Mouse (Mus musculus): Measurements from ENCODE around the gene Mboat7.

Mboat7 gene

DNA sequence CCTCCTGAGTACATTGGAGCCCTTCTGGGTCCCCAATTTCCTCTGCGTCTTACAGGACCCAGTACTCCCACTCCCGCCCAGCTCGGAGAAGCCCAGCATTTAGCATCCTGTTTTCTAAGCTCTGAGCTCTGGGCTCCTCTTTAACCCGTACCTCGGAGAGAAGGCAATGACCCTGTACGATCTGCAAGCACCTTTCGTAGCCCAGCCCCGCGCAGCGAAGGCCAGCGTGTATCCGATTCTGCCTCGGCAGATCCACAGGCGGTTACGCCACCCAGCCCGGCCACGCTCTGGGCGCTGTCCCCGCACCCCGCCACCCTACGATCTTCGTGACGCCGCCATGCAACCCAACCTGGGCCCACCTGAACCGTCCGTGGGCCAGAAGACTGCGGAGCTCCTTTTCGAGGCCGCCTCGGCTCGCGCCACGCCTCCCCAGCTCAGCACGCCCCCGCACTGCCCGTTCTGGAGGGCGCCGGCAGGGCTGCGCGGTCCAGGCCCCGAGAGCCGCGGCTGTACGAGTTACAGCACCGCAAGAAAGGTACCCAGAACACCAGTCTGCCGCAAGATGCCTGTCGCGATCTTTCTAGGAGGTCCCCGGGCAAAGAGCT is 839 bp downstream of the Mboat7 start, which contains the start of gene Tsen34:
Gene Tsen34 (plus strand): TSS at position 482 of the 605 bp plus-strand sequence.
- DNase-seq: no peak

DNA sequence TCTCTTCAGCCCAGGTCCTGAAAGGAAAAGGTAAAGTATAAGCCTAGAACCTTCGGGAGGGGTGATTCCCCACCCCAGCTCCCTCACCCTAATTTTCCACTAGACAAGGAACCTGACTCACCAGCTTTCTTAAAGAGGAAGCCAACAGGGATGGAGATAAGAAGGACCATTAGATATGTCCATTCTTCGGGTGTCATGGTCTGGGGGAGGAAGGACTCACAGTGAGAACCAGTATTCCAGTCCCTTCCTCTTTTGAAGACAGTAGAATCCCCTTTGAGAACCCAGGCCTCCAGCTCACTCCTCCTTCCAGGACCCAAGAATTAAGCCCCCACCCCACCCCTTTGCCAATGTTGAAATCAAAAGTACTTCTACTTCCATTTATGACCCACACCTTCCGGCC is 1.4 kb downstream of the Mboat7 start:
- DNase-seq: no peak

DNA sequence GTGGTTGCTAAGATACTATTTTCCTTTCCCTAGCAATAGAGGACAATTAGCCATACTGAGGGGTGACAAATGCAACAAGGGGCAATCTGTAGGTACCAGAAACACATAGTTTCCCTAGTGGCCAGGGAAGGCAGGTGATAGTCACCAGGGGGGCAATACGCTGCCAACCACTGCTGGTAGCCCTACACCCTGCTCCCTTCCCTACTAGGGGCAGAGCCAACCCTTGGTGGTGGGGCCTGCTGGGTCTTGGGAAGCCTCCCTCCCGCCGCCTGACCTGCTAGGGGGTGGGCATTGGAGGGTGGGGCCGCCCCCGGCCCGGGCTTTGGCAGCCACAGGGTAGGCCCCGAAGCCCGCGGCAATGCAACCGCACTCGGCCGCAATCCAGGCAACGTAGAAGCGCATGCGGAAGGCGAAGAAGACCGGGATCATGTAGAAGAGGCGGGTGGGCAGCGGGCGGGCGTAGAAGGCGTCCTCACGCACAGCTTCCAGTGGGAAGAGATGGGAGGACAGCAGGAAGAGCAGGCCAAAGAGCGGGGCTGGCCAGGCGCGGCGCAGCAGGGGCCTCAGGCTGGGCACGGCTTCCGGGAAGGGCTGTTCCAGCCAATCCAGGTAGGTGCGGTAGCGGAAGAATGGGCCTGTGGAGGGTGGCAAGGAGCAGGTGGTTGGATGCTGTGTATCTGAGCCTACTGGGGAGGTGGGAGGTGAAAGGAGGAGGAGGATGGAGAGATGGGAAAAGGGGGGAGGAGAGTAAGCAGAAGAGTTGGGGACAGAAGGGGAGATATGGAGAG is 7.7 kb downstream of the Mboat7 start:
- no peak for DNase-seq

DNA sequence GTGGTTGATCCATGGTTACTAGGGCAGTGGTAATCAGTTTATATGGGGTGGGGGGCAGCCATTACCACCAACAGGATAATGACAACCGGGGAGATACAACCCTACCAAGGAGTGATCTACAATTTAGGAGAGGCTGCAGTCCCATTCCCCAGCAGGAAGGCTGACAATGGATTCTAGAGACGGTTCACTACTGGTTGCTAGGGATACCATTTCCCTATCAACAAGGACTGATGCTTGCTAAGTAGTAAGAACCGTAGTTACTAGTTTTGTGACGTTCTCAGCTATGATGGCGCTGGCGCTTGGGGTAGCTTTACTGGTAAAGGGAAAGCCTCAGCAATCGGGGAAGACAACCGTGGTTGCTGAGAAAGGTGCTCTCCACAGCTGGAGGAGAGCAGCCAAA is 8.6 kb downstream of the Mboat7 start:
- no peak for DNase-seq

DNA sequence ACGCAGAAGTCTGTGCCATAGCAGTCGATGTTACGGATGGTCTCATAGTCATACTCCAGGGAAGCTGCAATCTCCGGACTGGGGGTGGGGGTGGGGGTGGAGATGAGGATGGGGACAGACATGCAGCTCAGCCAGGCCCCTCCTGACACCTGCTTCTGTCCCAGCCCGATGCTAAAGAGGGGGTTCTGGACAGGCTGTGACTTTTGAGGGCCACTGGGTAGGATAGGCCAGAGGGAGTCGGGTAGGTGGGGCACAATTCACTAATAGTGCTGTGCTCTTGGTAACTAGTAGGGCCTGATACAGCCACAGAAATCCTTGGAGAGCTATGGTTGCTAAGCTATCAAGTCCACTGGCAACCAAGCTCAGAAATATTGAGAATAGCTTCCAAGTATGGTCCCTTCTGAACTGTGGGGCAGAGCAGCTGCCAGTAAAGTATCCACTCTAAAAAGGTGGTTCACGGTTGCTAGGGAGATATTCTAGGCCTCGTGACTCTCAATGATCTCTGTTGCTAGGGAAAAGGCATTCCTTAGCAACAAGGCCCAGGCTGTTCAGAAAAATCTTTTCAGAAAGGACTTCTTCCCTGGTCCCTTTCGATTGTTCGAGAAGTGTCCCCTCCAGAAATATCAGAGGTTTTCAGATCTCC is 9.3 kb downstream of the Mboat7 start:
- no peak for DNase-seq

DNA sequence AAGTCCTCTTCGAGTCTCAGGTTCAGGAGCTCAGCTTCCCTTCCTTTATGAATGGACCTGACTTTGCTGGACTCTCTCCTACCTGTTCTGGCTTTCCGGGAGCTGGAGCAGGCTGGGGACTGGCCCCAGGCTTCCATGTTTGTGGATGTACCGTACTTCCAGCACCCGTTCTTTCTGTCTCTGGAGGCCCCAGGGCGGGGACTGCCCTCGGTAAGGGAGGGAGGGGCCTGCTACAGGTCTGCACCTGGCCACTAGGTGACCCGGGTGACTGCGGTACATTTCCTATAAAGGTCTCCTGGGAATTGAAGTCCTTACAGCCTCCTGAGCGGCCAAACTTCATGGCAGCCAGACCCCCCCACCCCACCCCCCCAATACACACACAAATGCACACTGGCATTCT is 16.0 kb downstream of the Mboat7 start, which contains the start of gene Tmc4:
Gene Tmc4 (minus strand): TSS at position 212 of the 400 bp plus-strand sequence.
- peak; percentile 70 to 83 for DNase-seq

DNA sequence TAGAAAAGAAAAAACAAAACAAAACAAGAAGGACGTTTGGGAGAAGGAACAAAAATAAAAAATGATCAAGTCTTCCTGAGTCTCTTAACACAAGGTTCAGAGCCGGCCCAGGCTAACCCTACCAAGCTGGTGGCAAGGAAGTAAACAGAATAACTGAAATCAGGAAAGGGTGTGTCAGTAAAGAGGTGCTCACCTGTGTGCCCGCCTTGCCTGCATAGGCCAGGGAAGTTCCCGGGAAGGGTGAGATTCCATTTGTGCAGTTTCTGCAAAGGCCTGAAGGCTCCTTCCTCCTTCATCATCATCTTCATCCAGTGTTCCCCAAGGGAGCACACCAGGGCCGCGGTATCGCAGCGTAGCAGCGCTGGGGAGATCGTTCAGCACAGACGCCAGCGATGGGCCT is 17.0 kb downstream of the Mboat7 start:
- DNase-seq: peak in 1 of 2 experiments; percentile 19

DNA sequence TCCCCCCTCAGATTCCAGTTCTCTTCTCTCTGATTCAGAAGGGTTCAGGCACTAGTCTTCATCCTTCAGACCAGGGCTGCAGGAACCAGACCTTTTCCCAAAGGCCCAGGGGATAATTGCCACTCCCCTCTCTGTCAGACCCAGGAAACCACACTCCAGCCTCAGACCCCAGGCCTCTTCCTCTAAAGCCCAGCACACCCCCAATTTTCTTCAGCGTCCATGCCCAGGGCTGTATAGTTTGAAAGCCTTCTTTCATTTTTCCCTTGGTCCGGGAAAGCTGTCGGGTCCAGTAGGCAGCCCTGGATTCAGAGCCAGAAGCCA is 18.1 kb downstream of the Mboat7 start:
- no peak for DNase-seq

DNA sequence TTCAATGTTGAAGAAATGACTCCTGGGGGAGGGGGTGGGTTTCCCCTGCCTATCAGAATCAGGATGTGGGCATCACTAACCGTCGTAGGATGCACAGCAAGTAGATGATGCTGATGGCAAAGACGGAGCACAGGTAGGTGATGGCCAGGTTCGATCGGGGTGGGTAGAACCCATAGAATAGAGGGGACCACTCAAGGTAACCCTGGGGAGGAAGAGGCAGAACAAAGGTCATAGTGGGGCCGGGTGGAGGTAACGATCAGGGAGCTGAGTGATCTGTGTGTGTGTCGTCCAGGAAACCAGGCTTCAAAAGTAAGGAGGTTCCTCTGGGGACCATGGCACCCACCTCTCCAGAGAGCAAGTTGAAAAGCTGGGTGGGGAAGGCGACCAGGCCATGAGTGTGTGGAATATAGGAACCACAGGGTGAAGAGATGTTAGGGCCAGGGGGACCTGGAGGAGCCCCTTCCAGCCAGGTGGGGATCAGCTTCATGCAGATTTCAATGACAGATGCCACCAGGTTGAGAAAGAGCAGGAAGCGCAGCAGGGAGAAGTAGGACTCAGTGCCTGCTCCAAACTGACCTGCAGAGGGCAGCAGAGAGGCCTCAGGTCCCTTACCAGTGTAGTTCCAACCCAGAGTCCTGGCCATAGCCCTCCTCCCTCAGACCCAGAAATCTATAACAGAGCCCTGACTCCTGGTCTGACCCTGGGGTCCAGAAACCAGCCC is 18.7 kb downstream of the Mboat7 start:
- peak; percentile 75 to 85 for DNase-seq

DNA sequence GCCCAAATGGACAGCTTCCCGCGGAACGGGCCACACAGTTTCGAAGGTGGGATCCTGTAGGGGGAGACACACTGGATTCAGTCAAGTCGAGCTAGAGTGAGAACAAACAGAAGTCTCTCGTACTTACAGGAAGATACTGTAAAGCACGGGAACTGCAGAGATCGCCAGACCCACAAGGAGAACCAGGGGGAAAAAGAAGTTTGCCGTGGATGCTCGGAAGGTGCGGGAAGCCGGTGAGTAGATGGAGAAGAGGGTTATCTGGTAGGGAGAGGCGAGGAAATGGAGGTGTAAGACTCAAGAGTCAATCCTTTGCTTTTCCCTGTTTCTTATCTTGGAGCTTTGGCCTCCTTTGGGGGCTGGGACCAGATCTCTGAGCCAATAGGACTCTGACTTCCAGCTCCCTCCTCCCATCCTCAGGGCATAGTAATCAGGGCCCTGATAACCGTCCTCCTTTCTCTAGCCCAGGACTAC is 26.4 kb downstream of the Mboat7 start:
- no peak for DNase-seq

DNA sequence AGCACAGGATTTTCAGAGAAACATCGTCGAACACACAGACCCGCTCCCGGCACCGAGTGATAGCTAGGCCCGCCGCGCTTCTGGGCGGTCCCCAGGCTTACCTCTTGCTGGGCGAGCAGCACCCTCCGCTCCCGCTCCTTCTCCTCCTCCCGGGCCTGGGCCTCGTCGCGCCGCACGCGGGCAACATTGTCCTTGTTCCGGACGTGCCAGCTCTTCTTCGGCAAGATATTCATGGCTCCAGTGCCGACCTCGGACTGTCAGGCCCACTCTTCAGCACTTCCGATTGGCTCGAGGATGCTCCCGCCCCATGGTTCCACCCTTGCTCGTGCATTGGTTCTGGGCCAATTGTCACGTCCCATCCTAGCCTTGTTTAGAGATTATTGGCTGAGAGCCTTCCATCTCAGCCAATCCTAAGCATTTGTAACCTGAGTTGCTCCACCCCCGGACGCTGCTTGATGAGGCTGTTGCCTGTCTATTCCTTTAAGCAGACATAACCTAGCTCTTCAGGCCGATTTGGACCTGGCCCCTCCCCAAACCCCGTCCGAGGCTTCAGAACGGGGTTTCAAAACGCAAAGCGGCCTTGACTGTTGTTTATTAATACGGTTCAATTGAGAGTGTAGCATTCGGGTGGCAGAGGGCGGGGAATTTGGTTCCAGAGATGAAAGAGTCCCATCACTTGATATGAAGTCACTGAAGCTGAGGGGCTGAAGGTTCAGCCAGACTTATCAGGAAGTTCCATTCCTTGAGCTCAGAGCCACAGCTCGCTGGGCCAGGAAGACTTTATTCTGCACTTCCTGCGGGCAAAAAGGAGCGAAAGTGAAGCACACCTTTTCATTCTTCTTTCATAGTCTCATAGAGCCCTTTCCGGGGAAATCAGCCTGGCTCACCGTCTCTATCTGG is 27.9 kb downstream of the Mboat7 start, which contains the start of gene Leng1:
Gene Leng1 (minus strand): TSS at position 626 of the 900 bp plus-strand sequence.
- DNase-seq: peak; percentile 98 to 99

DNA sequence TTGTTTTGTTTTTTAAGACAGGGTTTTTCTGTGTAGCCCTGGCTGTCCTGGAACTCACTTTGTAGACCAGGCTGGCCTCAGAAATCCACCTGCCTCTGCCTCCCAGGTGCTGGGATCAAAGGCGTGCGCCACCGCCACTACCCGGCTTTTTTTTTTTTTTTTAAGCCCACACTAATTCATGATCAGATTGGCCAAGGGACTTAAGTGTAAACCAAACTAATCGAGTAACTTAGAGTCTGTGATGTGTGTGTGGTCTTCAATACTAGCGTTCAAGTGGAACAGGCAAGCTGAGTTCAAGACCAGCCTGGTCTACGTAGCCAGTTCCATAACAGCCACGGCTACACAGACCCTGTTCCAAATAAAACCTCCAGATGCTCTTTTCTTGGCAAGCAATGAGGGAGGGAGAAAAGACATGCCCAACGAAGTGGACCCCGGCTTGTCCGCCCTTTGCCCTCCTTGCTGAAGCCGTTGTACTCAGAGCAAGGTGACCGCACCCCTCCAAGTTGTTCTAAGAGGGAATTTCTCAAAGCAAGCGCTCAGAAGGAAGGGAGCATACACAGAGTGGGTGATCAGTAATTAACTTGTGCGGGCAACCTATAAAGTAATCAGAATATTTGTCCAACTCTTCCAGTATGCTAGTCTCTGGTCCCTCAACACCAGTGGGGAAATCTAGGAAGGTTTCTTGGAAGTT is 28.7 kb downstream of the Mboat7 start:
- peak; percentile 17 to 26 for DNase-seq

DNA sequence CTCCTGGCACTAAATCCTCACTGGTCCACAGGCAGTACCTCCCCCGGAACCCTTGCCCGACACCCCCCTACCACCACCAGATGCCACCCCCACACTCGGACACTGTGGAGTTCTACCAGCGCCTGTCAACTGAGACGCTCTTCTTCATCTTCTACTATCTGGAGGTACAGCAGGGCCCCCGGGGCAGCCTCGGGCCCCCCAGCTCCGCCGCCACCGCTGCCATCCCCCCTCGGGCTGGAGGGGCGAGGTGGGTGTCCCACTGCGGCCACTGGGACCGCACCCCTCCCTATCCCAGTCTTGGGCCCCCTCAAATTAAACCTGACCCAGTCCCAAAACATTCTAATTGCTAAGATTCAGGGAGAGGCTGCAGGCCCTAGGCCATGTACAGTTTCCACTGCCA is 34.7 kb downstream of the Mboat7 start:
- DNase-seq: no peak

DNA sequence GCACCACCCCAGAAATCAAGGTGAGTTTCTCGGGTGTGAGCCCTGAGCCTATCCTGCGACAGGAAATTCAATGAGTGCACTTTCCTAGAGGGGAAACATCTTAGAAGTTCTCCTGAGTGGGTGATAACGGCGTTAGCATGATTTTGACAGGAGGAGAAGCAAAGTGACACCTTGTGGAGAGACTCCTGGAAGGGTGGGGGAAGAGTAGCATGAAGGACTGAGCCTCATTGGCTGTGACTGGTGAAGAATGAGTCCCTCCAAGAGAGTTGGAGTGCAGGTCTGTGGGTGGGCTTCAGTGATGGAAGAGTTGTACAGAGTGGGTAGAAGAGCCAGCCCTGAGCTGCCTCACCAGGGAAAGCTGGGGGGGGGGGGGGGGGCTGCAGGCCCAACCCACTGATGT is 36.4 kb downstream of the Mboat7 start:
- DNase-seq: no peak

DNA sequence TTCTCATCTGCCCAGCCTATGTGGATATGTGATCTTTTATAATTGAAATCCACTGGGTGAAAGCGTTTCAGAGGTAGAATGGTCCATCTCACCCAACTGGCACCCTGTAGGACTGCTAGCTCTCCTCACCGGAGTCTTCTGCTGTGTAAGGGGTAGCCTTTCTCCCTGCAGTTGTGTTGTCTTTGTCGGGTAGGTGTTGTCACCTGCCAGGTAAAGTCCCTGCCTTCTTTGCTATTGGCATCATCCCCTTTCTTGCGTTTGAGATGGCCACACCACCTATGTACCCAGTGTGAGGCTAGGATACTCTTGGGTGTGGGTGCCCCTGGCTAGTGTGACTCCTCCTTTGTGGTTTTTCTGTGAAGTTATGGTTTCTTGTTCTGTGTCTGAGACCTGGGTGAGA is 46.7 kb downstream of the Mboat7 start:
- DNase-seq: no peak

DNA sequence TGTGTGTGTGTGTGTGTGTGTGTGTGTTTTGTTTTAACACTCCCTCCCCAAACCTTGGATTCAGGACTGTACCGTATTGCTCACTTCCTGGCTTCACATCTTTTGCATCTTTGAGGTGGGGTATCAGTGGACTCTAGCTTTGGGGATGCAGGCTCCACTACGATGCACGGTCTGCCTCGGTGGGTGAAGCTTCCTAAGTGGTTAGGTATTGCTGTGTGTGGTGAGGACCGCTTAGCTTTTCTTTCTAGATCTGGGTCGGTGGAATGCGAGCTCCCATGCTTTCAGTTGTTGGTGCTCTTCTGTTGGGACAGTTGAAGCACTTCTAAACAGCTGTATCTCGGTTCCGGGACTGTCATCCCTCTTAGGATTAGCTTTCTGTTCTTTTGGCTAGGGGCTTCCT is 47.1 kb downstream of the Mboat7 start:
- DNase-seq: no peak

DNA sequence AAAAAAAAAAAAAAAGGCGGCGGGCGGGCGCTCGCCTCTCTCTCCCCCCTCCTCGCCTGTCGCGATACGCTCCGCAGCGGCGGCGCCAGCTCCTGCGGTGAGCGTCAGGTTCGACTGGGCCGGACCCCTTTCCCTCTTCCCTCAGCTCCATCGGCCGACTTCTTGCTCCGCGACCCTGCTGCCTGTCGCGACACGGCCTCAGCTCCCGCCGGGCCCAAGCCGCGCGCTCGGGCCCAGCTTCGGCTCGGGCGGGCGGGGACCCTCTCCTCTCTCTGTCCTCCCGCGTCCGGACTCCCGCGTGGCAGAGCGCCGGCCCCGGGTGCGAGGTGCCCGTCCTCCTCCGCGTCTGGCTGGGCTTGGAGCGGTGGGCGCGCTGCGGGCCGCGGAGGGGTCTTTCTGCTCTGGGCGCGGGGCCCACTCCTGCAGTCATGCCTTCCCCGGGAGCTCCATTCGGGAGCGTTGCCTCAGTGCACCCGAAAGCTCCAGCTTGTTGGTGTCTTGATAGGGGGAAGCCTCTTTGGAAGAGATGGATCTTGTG is 47.8 kb downstream of the Mboat7 start:
- DNase-seq: no peak

DNA sequence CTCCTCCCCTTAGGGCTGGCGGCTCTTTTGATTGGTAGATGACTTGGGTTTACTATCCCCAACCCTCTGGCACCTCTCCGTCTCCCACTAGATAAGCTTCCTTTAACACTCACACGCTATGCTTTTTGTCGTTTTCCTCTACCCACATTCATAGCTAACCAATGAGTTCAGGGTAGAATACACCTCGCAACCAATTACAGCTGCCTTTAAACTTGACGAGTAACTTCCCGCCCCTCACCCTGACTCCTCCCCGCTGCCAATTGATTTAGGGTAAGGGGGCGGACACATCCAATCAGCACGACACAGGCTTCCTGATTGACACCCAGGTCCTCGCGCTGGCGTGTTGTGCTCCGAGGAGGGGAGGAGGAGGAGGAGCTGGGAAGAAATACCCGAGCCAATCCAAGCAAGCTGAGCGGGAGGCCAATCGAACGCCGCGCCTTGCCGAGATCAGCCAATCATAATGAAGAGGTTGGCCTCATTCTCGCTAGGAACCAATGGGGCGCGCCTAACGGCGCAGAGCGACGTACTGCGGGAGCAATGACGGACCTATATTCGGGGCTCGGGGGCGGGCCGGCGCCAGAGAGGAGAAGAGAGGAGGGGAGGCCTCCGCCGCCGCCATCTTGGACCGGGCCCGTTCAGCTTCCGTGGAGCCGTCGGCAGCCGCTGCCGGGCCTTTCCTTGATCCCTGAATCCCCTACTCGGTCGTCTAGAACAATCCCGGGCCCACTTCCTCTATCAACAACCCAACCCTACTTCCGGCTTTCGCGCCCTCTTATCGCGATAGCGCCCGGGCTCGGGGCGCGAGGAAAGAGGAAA is 48.4 kb downstream of the Mboat7 start, which contains the start of gene Cnot3:
Gene Cnot3 (plus strand): TSS at position 597 of the 816 bp plus-strand sequence.
- peak; percentile 100 for DNase-seq

DNA sequence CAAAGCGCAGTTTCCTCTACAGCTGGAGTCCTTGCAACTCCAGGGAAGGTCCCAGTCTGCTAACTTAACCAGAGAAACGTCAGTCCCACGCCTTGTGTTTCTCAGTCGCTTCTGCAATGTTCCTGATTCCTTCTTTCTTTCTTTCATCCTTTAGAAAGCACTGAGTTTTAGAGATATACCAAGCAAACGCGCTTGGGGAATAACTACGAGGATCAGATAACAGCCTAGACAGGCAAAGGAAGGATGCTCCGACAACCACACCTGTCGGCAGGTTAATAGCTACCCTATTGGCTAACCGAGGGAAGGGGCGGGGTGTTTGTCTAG is 49.0 kb downstream of the Mboat7 start:
- no peak for DNase-seq

DNA sequence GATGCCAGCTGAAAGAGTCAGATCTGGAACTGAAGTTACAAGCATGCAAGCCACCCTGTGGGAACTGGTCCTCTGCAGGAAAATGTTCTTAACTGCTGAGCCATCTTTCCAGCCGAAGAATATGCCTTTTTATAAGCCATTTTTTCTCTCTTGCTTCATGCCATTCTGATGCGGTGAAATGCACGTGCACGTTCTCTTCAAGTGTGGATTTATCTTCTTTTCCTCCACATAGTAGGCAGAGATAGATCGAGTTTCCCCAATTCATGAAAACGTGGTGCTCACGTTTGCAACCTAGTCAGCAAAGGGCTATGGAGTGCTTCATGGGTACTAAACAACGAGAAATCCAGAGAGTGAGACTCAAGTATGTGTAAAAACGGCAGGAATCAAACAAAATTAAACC is 49.5 kb downstream of the Mboat7 start:
- no peak for DNase-seq
